Mouse (Mus musculus): Measurements from ENCODE around the gene Dchs1. TPM values are rescaled to one million over a fixed set of nuclear protein-coding genes. Genes with fewer than 3 reads are reported as not detected.

Gene Dchs1
- total RNA-seq (2021) = 10 to 100 TPM in 1 of 2 experiments, 1 to 10 TPM in 1; 8.6 to 11.5 TPM

DNA sequence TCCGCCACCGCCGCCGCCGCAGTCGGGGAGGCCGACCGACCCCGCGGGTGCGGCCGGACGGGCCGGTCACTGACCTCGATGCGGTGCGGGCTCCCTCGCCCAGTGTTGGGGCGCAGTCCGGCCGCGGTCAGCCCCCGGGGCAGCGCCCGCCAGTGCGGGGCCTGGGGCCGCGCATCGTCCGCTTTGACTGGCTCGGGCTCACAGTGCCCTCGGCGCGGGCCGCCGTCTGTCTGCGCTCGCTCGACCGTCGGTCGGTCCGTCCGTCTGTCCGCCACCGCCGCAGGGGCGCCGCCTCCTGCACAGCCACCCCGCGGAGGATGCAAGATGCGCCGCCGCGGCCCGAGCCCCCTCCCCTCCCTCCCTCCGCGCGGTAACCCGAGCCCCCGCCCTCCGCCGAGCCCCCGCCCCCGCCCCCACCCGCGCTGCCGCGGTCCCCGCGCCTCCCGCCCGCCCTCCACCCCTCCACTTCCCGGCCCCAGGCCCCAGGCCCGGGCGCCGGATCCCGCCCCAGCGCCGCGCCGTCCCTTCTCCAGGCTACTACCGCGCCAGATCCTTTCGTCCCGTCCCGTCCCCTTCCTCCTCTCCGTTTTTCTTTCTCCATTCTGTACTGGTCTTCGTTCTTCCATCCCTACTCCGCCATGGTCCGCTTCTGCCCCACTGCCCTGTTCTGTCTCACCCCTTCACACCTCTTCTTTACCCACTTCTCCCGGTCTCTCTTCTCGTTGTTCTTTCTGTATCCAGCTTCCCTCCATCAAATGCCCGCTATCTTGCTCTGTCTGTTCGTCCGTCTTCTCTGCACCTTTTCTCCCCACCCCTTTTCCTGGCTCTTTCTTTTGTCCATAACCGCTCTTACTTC is at the start of gene Dchs1:
TSS of gene Dchs1 (minus strand) at position 370 of the 856 bp plus-strand sequence.
- intact Hi-C loops (cut with DNase I) = no loop called here
- no peak for DNase-seq (ENCODE audit: low spot score in 2 of 2)

DNA sequence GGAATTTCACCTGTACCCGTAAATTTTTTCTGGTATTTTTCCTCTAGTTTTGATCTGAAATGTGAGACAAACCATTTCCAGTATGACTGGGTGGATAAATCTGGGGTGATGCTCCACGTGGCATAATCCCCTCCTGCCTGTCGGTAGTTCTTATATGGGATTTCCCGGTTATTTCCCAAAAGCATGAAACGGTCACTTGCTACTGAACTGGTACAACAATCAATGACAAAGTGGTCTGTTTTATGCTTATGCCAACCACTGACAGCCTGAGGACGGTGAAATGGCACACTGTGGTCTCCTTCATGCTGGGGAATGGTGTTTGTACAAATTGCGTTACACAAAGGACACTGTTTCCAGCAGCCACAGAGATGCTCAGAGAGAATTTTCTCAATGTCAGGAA is 36.8 kb upstream of the Dchs1 start:
- intact Hi-C loops (cut with DNase I) = no loop called here
- DNase-seq (ENCODE audit: low spot score in 2 of 2) = no peak

DNA sequence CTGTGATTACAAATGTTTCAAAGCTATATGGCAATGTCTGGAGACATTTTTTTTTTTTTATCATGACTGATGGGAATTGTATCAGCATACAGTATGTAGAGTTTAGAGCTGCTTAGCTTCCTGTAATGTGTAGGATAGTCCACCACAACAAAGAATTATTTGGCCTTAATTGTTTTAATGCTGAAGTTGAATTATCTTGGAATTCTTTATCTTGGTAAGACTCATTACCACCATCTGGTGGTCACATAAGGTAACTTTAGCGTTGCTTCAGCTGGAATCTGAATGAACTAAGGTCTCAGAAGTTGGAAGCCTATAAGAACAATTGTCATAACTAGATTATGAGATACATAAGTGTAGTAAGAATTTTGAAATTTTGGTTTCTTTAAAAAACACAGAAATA is 31.0 kb upstream of the Dchs1 start:
- intact Hi-C loops (cut with DNase I) = loop anchor here (2.0 kb wide), 1 partner anchor 270 kb away; no protein-coding TSS in a partner anchor
- DNase-seq (ENCODE audit: low spot score in 2 of 2) = no peak

DNA sequence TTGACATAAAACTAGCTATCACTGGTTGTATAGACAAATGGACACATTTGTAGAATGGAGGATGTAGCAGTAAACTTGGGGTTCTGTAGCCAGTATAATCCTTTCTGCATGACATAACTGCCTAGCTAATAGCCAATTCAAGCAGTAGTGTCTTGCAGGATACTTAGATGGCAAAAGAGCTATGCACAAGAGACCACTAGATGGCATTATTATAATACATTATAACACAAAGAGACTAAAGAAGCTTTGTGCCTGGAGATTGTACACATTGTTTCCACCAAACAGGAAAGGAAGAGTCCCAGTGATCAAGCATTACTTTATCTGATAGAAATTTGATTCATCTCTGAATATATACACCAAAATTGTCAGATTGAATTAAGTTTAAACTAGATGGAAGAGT is 29.3 kb upstream of the Dchs1 start:
- intact Hi-C loops (cut with DNase I) = loop anchor here (1.0 kb wide), 1 partner anchor 90 kb away; no protein-coding TSS in a partner anchor
- DNase-seq (ENCODE audit: low spot score in 2 of 2) = no peak

DNA sequence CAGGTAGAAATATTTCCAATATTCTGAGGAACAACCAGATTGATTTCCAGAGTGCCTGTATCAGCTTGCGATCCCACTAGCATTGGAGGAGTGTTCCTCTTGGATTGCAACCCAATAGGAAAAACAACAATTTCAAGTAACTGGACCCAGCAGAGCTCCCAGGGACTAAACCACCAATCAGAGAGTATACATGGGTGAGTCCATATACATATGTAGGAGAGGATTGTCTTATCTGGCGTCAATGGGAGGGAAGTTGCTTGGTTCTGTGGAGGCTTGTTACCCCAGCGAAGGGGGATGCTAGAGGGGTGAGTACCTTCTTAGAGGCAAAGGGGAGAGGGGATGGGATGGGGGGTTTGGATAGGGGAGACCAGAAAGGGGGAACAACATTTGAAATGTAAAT is 25.9 kb upstream of the Dchs1 start:
- no peak for DNase-seq (ENCODE audit: low spot score in 2 of 2)
- intact Hi-C loops (cut with DNase I) = loop anchor here (5.0 kb wide), 1 partner anchor 171 kb away; the partner anchor contains the start of genes Arfip2, Gm45799 and Timm10b

DNA sequence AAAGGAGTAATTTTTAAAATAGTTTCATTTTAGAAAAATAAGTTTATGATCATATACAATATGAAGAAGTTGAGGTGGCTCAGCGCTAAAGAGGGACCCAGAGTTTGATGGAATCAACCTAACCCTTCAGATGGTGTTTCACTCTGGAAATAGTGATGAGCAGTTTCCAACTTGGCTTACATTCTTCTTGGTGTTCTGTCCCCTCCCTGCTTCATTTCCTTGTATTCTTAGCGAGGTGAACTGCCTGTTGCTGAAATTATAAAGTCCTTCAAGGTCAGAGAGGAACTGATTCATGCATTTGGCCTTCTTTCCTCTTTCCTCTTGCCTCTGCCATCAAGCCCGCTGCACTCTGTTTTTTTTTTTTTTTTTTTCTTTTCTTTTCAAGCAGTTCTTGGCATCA is 25.1 kb upstream of the Dchs1 start:
- no peak for DNase-seq (ENCODE audit: low spot score in 2 of 2)
- intact Hi-C loops (cut with DNase I) = loop anchor here (5.0 kb wide), 1 partner anchor 170 kb away; the partner anchor contains the start of genes Arfip2, Gm45799 and Timm10b

DNA sequence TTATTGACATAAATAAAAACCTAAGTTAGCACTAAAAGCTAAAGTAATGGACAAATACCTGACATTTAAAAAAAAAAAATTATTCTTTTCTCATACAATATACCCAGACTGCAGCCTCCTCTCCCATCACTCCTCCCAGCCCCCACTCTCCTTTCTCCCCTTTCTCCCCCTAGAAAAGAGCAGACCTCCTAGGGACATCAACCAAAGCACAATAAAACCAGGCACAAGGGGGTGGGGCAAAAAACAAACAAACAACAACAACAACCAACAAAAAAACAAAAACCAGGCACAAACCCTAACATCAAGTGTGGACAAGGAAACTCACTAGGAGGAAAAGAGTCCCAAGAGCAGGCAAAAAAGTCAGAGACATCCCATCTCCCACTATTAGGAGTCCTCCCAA is 24.1 kb upstream of the Dchs1 start:
- DNase-seq (ENCODE audit: low spot score in 2 of 2) = no peak
- intact Hi-C loops (cut with DNase I) = loop anchor here (1.0 to 5.0 kb wide), 4 partner anchors 67 to 169 kb away; partner anchors contain the start of genes Arfip2, Gm45799, Ilk and Taf10

DNA sequence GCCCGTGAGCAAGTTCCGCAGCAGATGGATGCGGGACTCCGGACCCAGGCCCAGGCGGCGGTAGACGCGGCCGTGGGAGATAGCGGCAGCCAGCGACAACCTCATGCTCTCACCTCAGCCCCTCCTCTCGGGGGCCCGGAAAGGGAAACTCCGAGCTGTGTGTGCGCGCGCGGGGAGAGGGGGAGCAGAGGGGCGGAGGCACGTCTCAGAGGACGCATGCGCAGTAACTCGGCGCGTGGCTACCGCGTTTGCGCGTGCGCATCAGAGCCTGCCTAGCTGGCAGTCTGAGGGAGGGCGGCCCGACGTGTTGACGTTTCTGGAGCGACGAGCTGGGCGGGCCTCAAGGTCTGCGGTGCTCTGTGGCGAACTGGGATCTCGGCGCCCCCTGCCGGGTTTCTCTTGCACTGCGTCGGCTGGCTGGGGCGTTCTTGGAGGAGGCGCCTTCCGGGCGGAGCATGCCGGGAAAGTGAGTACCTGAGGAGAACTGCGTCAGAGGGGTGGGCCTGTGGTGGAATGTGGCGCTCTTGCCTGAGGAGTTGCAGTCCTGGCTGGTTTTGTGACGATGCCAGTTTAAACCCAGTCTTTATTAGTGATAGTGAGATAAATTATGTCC is 23.5 kb upstream of the Dchs1 start, which contains the start of gene Mrpl17:
TSS of gene Mrpl17 (minus strand) at position 223 of the 613 bp plus-strand sequence.
- intact Hi-C loops (cut with DNase I) = loop anchor here (1.0 to 5.0 kb wide), 4 partner anchors 66 to 169 kb away; partner anchors contain the start of genes Arfip2, Gm45799, Ilk and Taf10
- DNase-seq (ENCODE audit: low spot score in 2 of 2) = peak; percentile 100

DNA sequence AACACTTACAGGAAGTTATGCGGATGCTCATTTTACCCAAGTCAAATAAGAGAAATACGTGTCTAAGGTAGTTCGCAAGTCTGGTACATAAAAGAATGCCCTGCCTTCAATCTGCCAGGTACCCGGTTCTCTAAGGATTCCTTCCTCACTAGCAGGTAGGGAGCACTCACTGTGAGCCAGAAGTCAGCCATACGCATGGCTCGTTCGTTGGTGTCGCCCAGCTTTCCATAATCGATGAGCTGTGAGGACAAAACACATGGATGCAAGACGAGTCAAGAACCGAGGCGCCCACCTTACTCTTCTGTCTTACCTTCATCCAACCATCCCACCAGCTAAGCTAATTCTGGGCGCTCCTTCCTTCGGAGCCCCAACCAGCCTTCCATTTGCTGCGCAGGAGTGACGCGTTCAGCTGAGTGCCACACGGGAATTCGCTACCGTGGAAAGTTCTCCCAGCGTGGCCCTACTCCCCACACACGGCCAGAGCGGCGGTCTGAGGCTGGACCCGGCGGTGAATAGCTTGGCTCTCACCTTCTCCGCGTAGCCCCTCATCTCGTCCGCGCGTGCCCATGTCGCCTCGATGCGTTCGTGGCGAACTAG is 22.9 kb upstream of the Dchs1 start:
- DNase-seq (ENCODE audit: low spot score in 2 of 2) = no peak

DNA sequence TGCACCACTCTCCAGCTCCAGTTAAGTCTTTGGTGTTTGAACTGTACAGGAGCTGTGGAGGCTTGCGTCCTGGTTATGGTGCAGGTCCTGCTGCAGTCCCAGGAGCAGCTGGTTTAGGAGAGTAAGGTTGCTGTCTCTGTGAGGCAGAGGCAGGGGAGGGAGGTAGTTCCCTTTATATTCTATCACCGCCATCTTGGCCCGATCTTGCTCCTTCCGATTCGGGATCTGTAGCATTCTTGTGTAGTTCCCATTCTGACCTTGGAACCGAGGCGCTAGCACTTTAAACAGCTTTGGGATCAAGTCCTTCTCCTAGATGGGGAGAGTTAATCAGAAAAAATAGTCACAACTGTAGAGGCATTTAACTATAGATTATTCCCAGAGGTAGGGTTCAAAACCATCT is 22.4 kb upstream of the Dchs1 start:
- intact Hi-C loops (cut with DNase I) = loop anchor here (2.0 to 5.0 kb wide), 2 partner anchors 65 to 168 kb away; partner anchors contain the start of genes Arfip2, Gm45799, Taf10 and Timm10b
- DNase-seq (ENCODE audit: low spot score in 2 of 2) = no peak

More for the DNA sequence above, 22.9 kb upstream of the Dchs1 start:
- intact Hi-C loops (cut with DNase I) = loop anchor here (2.0 to 5.0 kb wide), 2 partner anchors 66 to 168 kb away; partner anchors contain the start of genes Arfip2, Gm45799, Taf10 and Timm10b

DNA sequence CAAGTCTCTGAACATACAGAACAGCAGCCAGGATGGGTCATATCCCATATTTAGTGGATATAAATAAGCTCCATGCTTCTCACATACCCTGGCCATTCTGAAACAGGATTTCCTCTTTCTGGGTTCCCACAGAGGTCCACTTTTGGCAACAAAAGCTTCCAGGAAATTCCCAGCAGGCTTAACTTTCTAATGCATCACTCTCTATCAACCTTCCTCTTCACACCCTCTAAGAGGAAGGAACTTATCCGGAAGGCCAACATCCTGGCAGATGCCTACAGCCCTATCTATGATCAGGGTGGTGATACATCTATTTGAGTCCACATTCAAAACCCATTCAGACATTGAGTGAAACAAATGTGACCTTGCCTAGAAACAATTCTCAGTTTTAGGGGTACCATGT is 20.9 kb upstream of the Dchs1 start:
- intact Hi-C loops (cut with DNase I) = no loop called here

DNA sequence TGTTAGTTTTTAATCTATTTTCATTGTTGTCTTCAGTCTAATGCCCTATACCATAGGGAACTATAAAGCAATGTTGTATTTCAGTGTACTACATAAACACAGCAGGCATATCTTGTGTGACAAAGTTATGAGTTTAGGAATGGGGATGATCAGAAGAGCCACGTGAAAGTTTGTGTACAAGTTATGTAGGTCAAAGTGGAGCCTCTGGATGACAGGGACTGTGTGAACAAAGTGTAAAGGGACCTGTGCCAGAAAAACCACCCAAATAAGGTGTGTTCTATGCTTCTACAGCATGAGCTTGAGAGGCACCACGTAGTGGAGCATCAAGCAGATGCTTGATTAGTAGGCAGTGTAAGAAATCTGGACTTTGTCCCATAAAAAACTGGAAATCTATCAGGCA is 19.3 kb upstream of the Dchs1 start:
- DNase-seq (ENCODE audit: low spot score in 2 of 2) = no peak
- intact Hi-C loops (cut with DNase I) = no loop called here

More for the DNA sequence above, 20.9 kb upstream of the Dchs1 start:
- DNase-seq (ENCODE audit: low spot score in 2 of 2) = no peak

DNA sequence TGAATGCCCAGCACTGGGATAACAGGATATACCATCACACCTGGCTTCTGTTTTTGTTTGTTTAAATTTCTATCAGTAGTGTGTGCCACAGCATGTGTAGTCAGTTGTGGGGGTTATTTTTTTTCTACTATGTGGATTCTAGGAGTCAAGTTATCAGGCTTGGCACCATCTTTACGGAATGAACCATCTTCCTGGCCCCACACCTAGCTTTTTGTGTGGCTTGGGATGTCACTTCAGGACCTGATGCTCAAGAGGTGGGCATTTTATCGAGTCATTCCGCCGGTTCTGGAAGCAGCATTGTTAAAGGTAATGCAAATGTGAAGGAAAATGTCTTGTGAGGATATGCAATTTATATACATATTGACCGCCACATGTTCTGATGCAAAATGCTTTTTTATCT is 18.7 kb upstream of the Dchs1 start:
- DNase-seq (ENCODE audit: low spot score in 2 of 2) = no peak
- intact Hi-C loops (cut with DNase I) = no loop called here

DNA sequence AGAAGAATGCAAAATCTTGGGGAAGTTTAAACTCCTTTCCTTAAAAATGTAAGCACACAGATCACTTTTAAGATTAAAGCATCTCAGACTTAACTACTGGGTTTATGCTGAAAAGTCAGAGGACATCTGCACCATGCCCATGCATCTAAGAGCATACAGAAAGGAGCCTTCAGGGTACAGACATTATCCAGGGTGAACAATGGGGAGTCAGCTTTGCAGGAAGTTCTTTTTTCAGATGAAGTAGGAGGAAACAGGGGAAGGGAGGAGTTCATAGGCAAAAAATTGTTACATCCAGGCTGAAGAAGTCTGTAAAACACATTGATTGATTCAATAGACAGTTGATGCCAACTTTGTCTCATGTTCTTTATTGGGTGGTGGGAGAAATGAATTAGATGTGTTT is 16.0 kb upstream of the Dchs1 start:
- intact Hi-C loops (cut with DNase I) = no loop called here
- DNase-seq (ENCODE audit: low spot score in 2 of 2) = no peak

DNA sequence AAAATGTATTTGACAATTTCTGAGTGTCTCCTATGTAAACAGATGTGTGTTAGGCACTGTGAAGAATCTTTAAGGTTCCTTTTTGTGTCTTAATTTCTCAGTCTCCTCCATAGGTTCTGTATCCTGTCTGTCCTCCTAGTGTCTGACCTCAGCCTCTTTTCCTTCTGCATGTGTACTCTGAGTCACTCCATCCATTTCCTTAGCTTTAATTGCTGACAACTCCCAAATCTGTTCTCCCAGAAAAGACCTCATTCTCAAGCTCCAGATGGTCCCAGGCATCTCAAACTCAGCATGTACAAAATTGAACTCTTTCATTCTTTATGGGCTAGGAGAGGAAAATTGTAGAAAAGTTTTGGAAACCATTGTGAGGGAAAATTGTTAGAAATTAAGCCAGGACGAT is 15.3 kb upstream of the Dchs1 start:
- intact Hi-C loops (cut with DNase I) = no loop called here
- no peak for DNase-seq (ENCODE audit: low spot score in 2 of 2)

DNA sequence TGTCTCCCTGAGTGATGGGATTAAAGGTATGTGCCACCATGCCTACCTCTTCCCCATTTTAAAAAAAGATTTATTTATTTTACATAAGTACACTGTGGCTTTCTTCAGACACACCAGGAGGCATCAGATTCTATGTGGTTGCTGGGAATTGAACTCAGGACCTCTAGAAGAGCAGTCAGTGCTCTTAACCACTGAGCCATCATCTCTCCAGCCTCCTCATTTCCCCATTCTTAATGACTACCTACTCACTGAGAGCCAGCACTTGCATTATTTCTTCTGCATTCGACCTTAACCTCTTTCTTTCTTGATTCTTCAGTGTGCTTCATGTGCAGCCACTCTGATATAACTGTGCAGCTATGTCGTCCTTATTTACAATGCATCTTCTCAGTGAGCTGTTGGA is 14.9 kb upstream of the Dchs1 start:
- no peak for DNase-seq (ENCODE audit: low spot score in 2 of 2)
- intact Hi-C loops (cut with DNase I) = no loop called here

DNA sequence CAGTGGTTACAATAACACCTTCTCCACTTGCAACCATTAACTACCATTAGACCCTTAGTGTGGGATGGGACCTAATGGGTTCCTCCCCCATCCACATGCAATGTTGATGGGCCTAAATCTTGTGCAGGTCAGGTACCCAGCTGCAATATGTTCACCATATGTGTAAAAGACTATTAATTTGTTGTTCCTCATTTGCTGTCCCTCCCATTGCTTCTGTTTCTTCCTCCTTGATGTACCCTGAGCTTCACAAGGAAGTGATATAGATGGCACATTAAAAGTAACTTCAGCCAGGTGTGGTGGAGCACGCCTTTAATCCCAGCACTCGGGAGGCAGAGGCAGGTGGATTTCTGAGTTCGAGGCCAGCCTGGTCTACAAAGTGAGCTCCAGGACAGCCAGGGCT is 9.5 kb upstream of the Dchs1 start:
- DNase-seq (ENCODE audit: low spot score in 2 of 2) = no peak
- intact Hi-C loops (cut with DNase I) = no loop called here

DNA sequence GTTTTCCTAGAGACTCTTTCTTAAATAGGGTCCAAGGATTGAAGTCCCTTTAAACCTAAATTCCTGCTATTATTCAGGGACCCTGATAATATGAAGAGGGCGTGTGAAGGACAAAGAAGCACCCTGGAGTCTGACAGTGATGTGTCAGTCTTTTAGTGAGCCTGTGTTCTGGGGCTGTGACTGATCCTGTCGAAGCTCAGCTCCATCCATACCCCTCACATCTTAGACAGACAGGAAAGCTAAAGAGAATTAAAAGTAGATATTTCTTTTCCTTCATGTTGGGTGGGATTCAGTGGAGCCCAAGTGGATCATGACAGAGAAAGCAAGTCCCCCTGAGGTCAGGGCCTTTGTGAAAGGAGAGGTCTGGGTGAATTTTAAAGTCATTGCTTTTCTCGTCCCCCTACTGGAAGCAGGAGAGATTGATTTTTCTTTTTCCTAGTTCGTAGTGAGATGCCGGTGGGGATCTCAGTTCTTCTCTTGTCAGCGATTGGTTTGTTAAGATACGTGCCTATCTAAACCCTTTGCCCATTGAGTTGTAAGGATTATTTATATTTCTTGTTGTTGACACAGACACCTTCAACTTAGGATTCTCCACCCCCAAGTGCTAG is 8.4 kb upstream of the Dchs1 start:
- DNase-seq (ENCODE audit: low spot score in 2 of 2) = no peak
- intact Hi-C loops (cut with DNase I) = no loop called here

DNA sequence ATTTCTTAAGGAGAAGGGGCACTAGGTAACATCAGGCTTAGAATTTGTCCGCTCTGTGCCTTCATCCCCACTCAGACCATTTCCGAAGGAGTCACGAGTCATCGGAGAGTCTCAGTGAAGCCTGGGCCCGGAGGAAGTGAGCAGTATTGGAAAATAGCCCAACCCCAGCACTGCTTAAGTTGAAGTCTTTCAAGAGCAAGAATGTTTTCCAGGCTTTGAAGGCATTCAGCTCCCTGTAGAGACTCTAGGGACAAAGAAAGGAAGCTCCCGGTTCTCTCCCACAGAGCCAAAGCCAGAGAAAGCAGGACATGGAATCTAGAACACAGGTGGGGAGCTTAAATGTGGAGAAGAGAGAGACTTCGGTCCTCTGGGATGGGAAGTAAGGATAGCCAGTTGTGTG is 6.2 kb upstream of the Dchs1 start:
- intact Hi-C loops (cut with DNase I) = no loop called here

DNA sequence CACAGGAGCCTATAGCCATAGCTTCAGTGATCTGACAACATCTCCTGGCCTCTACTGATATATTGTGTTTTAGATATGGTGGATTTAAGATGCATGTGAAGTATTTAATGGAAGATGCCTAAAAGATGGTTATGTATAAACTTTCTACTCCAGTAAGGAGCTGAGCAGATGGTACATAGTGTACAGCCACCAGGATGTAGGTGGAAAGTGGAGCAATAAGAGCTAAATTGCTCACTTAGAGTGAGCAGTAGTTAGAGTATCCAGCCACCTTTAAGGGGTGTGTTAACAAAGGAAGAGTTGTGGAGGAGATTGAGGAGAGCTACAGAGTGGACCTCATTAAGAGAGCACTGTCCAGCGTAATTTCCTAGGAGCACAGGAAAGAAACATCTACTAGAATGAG is 3.7 kb upstream of the Dchs1 start:
- DNase-seq (ENCODE audit: low spot score in 2 of 2) = no peak
- intact Hi-C loops (cut with DNase I) = no loop called here

More for the DNA sequence above, 6.2 kb upstream of the Dchs1 start:
- no peak for DNase-seq (ENCODE audit: low spot score in 2 of 2)
